Mouse (Mus musculus) liver, embryonic 12.5 days (tissue): ENCODE results near the gene Gm11437. TPM values are rescaled to one million over a fixed set of nuclear protein-coding genes. Genes with fewer than 3 reads are reported as not detected.

Source experiments
- ATAC-seq: fragments of 200-750 bp; cut with Nextera tagmentation; 2 replicates; pipeline ENCODE4 v1.8.0; 2017; ENCODE audit warnings: moderate number of reproducible peaks, mild to moderate bottlenecking, moderate library complexity
- H3K27ac ChIP-seq: fragments of 300-500 bp; sonication (generic); 2 replicates; pipeline ENCODE4 v1.5.1; 2016; ENCODE audit warnings: mild to moderate bottlenecking
- H3K27me3 ChIP-seq: fragments of 300-500 bp; sonication (generic); replicated peaks from 2 replicates; pipeline ENCODE4 v1.6.1; 2016; ENCODE audit warnings: mild to moderate bottlenecking, moderate library complexity
- H3K36me3 ChIP-seq: fragments of 300-500 bp; sonication (generic); 2 replicates; pipeline ENCODE4 v1.6.1; 2016; ENCODE audit warnings: mild to moderate bottlenecking, moderate library complexity
- H3K4me1 ChIP-seq: fragments of 300-500 bp; sonication (generic); 2 replicates; pipeline ENCODE4 v1.6.1; 2016
- H3K4me2 ChIP-seq: fragments of 300-500 bp; sonication (generic); 2 replicates; pipeline ENCODE4 v1.6.1; 2016; ENCODE audit warnings: mild to moderate bottlenecking, moderate library complexity
- H3K4me3 ChIP-seq: fragments of 300-500 bp; sonication (generic); 2 replicates; pipeline ENCODE4 v1.5.1; 2016; ENCODE audit warnings: mild to moderate bottlenecking, moderate library complexity
- H3K9ac ChIP-seq: fragments of 300-500 bp; sonication (generic); 2 replicates; pipeline ENCODE4 v1.6.1; 2016; ENCODE audit warnings: mild to moderate bottlenecking, moderate library complexity
- H3K9me3 ChIP-seq: fragments of 300-500 bp; sonication (generic); replicated peaks from 2 replicates; pipeline ENCODE4 v1.6.1; 2016; ENCODE audit warnings: mild to moderate bottlenecking, moderate library complexity
- polyA plus RNA-seq: library from polyadenylated mRNA; unstranded; fragments of >200 nt; fragmentation: Nextera tagmentation; extraction: Ambion mirVana; gene quantifications from 2 replicates; pipeline ENCODE4 v1.2.1, GENCODE M21; 2016

Gene Gm11437
- polyA plus RNA-seq, 1 experiment from 2014 or later: not detected

DNA sequence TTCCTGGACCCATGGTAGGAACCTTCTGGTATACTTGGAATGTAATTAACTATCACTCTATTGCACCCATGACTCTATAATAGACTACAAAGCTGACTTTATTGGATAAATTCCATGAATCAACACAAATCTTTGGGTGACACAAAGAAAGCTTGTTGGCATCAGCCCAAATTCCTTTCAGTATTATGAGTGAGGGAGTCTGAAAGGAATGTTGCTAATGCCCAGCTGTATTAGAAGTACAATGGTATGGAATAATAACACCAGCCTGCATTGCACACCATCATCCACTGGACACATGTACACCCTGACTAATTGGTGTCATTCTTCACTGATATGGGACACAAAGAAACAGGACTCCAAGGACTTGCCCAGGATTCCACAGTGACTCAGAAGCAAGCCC lies 66.1 kb downstream of the Gm11437 start:
- Histone ChIP-seq H3K9ac (no peak overlapping the region), H3K27ac (no peak overlapping the region), H3K4me3 (no peak overlapping the region), H3K36me3 (peaks cover 93% of the 10 kb centered on the region), H3K27me3 (no peaks in the 10 kb centered on the region), H3K4me1 (no peaks in the 10 kb centered on the region), H3K4me2 (no peak overlapping the region), H3K9me3 (no peaks in the 10 kb centered on the region)
- no peak for ATAC-seq

Other genes starting within 250 kb of the Gm11437 start
- 24.3 and 27.4 TPM in 2 replicates for gene Ddx52, start 225.4 kb downstream of the Gm11437 start, polyA plus RNA-seq
- gene Synrg, start 203.0 kb downstream of the Gm11437 start, polyA plus RNA-seq: 10.2 and 11.2 TPM in 2 replicates
- gene Dusp14, start 98.2 kb downstream of the Gm11437 start, polyA plus RNA-seq: 1.1 TPM in 2 replicates
- 16.2 and 16.7 TPM in 2 replicates for gene Tada2a, start 37.9 kb downstream of the Gm11437 start, polyA plus RNA-seq
- 11.8 and 12.6 TPM in 2 replicates for gene Acaca, start 37.8 kb downstream of the Gm11437 start, polyA plus RNA-seq